Mouse (Mus musculus) lung, postnatal 10 days (tissue): Measurements from ENCODE around the gene Rgp1.
"Not testable (repeated sequence)": the region's sequence is repeated elsewhere in the genome, so short reads cannot be mapped to it uniquely, and the experiment has no call there.

Source experiments
- DNase-seq: peaks from one replicate; pipeline ENCODE4 v3.0.0; 2021

The Rgp1 gene

GRCm38 (mm10) chr4:43578376-43579204 lies at the start of gene Rgp1, which contains the start of gene Gba2:
Gene Rgp1, plus strand, starts transcription at chr4:43578715.
Gene Gba2, minus strand, starts transcription at chr4:43578873.
- DNase-seq, result peak; percentile 90

- DNase-seq, result no peak
These were observed 48.4 kb upstream of the Rgp1 start for GRCm38 (mm10) chr4:43530081-43530501.

GRCm38 (mm10) chr4:43530581-43530980 lies 47.9 kb upstream of the Rgp1 start:
- peak; percentile 83 for DNase-seq

GRCm38 (mm10) chr4:43533270-43533669 lies 45.2 kb upstream of the Rgp1 start:
- DNase-seq, result no peak

GRCm38 (mm10) chr4:43535628-43536027 lies 42.9 kb upstream of the Rgp1 start:
- no peak for DNase-seq

- no peak for DNase-seq
These were observed 42.5 kb upstream of the Rgp1 start for GRCm38 (mm10) chr4:43536031-43536430.

- DNase-seq, result no peak
These were observed 36.5 kb upstream of the Rgp1 start for GRCm38 (mm10) chr4:43542044-43542443.

- DNase-seq, result no peak
These were observed 32.0 kb upstream of the Rgp1 start for GRCm38 (mm10) chr4:43546375-43547047.

- DNase-seq, result no peak
These were observed 31.4 kb upstream of the Rgp1 start for GRCm38 (mm10) chr4:43547160-43547559.

GRCm38 (mm10) chr4:43549055-43549454 lies 29.5 kb upstream of the Rgp1 start:
- no peak for DNase-seq

- not testable (repeated sequence) for DNase-seq
These were observed 26.7 kb upstream of the Rgp1 start for GRCm38 (mm10) chr4:43551854-43552253.

- DNase-seq, result no peak
These were observed 26.1 kb upstream of the Rgp1 start for GRCm38 (mm10) chr4:43552437-43552836.

- DNase-seq, result no peak
These were observed 24.6 kb upstream of the Rgp1 start for GRCm38 (mm10) chr4:43553891-43554290.

- DNase-seq, result no peak
These were observed 22.6 kb upstream of the Rgp1 start for GRCm38 (mm10) chr4:43555926-43556325.

GRCm38 (mm10) chr4:43558028-43558630 lies 20.4 kb upstream of the Rgp1 start:
- DNase-seq, result peak; percentile 79

GRCm38 (mm10) chr4:43558631-43559356 lies 19.7 kb upstream of the Rgp1 start:
- DNase-seq, result peak; percentile 93

GRCm38 (mm10) chr4:43559519-43560242 lies 18.8 kb upstream of the Rgp1 start:
- DNase-seq, result no peak

- peak; percentile 86 for DNase-seq
These were observed 18.3 kb upstream of the Rgp1 start for GRCm38 (mm10) chr4:43560243-43560611.

GRCm38 (mm10) chr4:43560976-43561375 lies 17.5 kb upstream of the Rgp1 start:
- no peak for DNase-seq

- DNase-seq, result no peak
These were observed 17.0 kb upstream of the Rgp1 start for GRCm38 (mm10) chr4:43561436-43561996.

GRCm38 (mm10) chr4:43561997-43562768 lies 16.3 kb upstream of the Rgp1 start, which contains the start of the genes Creb3 and Tln1:
Gene Creb3, plus strand, starts transcription at chr4:43562332.
Gene Tln1, minus strand, starts transcription at chr4:43562691.
- peak; percentile 96 for DNase-seq
